Mouse (Mus musculus) thymus, adult 2 months (tissue): ENCODE data around the gene Wdr13. TPM values are rescaled to one million over a fixed set of nuclear protein-coding genes. Genes with fewer than 3 reads are reported as not detected.

ENCODE experiments used
- DNase-seq: peaks from one replicate; pipeline ENCODE4 v3.0.0; 2021
- H3K27ac ChIP-seq: fragments of 200-500 bp; 2 replicates; pipeline ENCODE4 v1.5.1; 2012; ENCODE audit warnings: low read length, control low read depth; ENCODE audit not compliant: control insufficient read depth, insufficient read depth
- H3K27me3 ChIP-seq: fragments of 200-500 bp; 2 replicates; pipeline ENCODE4 v1.6.1; 2012; ENCODE audit warnings: mild to moderate bottlenecking, low read length, moderate library complexity, mixed read lengths; ENCODE audit not compliant: control insufficient read depth, insufficient read depth
- H3K36me3 ChIP-seq: fragments of 200-500 bp; 2 replicates; pipeline ENCODE4 v1.6.1; 2012; ENCODE audit warnings: mild to moderate bottlenecking, low read length, moderate library complexity; ENCODE audit not compliant: control insufficient read depth, insufficient read depth
- H3K4me1 ChIP-seq: fragments of 200-500 bp; replicated peaks from 2 replicates; pipeline ENCODE4 v1.6.1; 2012; ENCODE audit warnings: low read length; ENCODE audit not compliant: control insufficient read depth, insufficient read depth
- H3K4me3 ChIP-seq: fragments of 200-500 bp; 2 replicates; pipeline ENCODE4 v1.5.1; 2012; ENCODE audit warnings: mild to moderate bottlenecking, low read length, control low read depth, moderate library complexity; ENCODE audit not compliant: control insufficient read depth, insufficient read depth
- CTCF ChIP-seq: fragments of 200-500 bp; IDR thresholded peaks from 2 replicates; pipeline ENCODE4 v1.5.1; 2012; ENCODE audit warnings: mild to moderate bottlenecking, control low read depth, low read length, moderate library complexity, borderline replicate concordance; ENCODE audit not compliant: control insufficient read depth, poor library complexity, insufficient read depth; ENCODE audit errors: extremely low read depth
- POLR2A ChIP-seq: fragments of 200-500 bp; IDR thresholded peaks from 2 replicates; pipeline ENCODE4 v1.6.1; 2012; ENCODE audit warnings: mild to moderate bottlenecking, low read length, control low read depth, moderate library complexity; ENCODE audit not compliant: control insufficient read depth, poor library complexity, insufficient read depth; ENCODE audit errors: extremely low read depth
- WGBS: fragments of 180-500 bp; shearing (Covaris S2); methylation state at CpG from one replicate; pipeline ENCODE4 v1.1.7; 2018; 5-methylcytosine and 5-hydroxymethylcytosine counted together
- polyA plus RNA-seq: library from polyadenylated mRNA; depleted of rRNA; stranded (reverse); fragments of >200 nt; gene quantifications from 2 replicates; pipeline ENCODE4 v1.2.3, GENCODE M21; 2012; rRNA removed

The Wdr13 gene
- polyA plus RNA-seq, 1 experiment, result 141 TPM

- DNase-seq, result peak; percentile 86
- peaks cover 5% of the 10 kb centered on the region for H3K4me1 ChIP-seq
- WGBS, result under 1% methylated on average over 46 of the region's 46 CpGs
- H3K27me3 ChIP-seq, result no peaks in the 10 kb centered on the region
- no peak for TF ChIP-seq CTCF
- TF ChIP-seq POLR2A, result no peak
- peak within 1 kb of the TSS; percentile 46; the same call in 1 of the 2 replicates for H3K27ac ChIP-seq
- peaks cover 13% of the 10 kb centered on the region for H3K36me3 ChIP-seq
- peak within 1 kb of the TSS; percentile 63 for H3K4me3 ChIP-seq
Measured at GRCm38 (mm10) chrX:8074430-8075014, 58.2 kb downstream of the Wdr13 start, which contains the start of gene Suv39h1. TSS of gene Suv39h1 (minus strand) at chrX:8074760.

DNA sequence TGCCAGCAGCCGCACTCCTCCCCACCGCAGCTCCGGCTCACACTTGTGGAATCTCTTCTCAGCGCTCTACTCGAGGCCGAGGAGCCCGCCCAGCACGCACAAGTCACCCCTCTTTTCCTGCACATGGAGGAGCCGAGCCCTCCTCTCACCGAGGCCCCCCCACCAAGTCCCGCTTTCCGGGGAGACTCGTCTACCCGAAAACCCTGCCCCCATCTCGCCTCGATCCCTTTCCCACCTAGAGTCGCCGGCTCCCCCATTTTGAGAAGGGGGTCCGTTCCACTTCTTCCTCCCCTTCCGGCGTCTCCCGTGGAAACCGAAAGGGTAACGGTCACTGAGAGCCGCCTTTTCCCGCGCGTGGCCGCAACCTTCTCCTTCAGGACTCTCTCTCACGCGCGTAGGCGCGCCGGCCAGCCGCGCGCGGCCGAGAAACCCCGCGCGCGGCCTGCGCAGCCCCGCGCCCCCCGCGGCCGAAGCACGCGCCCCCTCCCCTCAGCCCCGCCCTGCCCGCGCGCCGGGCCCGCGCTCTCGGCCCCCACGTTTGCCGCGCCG is 58.7 kb downstream of the Wdr13 start:
- under 1% methylated on average over 54 of the region's 64 CpGs for WGBS

More for the DNA sequence above, 58.7 kb downstream of the Wdr13 start:
- Histone ChIP-seq H3K27ac (peak overlapping the region; percentile 46; the same call in 1 of the 2 replicates), H3K4me1 (peaks cover 5% of the 10 kb centered on the region), H3K27me3 (no peaks in the 10 kb centered on the region), H3K36me3 (peaks cover 13% of the 10 kb centered on the region), H3K4me3 (peak overlapping the region; percentile 63)
- DNase-seq, result peak; percentile 53
- TF ChIP-seq CTCF (no peak), POLR2A (no peak)

Other genes starting within 250 kb of the Wdr13 start
- 81.7 and 100 TPM in 2 replicates for gene Slc35a2, start 248.9 kb downstream of the Wdr13 start, polyA plus RNA-seq
- 101 and 109 TPM in 2 replicates for gene Pqbp1, start 233.6 kb downstream of the Wdr13 start, polyA plus RNA-seq
- gene Timm17b, start 233.5 kb downstream of the Wdr13 start, polyA plus RNA-seq, result 66.8 and 74.8 TPM in 2 replicates
- not detected in 2 replicates for gene Gm10491, start 225.1 kb downstream of the Wdr13 start, polyA plus RNA-seq
- gene Gm10490, start 223.3 kb downstream of the Wdr13 start, polyA plus RNA-seq, result not detected in 2 replicates
- 0.14 and 0.15 TPM in 2 replicates for gene Pcsk1n, start 213.1 kb downstream of the Wdr13 start, polyA plus RNA-seq
- gene Eras, start 204.3 kb downstream of the Wdr13 start, polyA plus RNA-seq, result not detected in 2 replicates
- gene Hdac6, start 185.0 kb downstream of the Wdr13 start, polyA plus RNA-seq, result 31.0 and 32.0 TPM in 2 replicates
- 2.7 and 2.9 TPM in 2 replicates for gene Gata1, start 154.8 kb downstream of the Wdr13 start, polyA plus RNA-seq
- not detected in 2 replicates for gene Glod5, start 114.4 kb downstream of the Wdr13 start, polyA plus RNA-seq
- 69.4 and 74.6 TPM in 2 replicates for gene Suv39h1, start 58.1 kb downstream of the Wdr13 start, polyA plus RNA-seq
- gene Was, start 42.4 kb downstream of the Wdr13 start, polyA plus RNA-seq, result 88.5 and 102 TPM in 2 replicates
- gene Rbm3, start 13.0 kb upstream of the Wdr13 start, polyA plus RNA-seq, result 220 and 225 TPM in 2 replicates
- 35.0 and 36.3 TPM in 2 replicates for gene Tbc1d25, start 43.3 kb upstream of the Wdr13 start, polyA plus RNA-seq
- gene Ebp, start 60.6 kb upstream of the Wdr13 start, polyA plus RNA-seq, result 71.1 and 98.2 TPM in 2 replicates
- 4.7 and 5.3 TPM in 2 replicates for gene Porcn, start 73.6 kb upstream of the Wdr13 start, polyA plus RNA-seq
- 50.2 and 50.9 TPM in 2 replicates for gene Ftsj1, start 119.5 kb upstream of the Wdr13 start, polyA plus RNA-seq
- gene Slc38a5, start 138.2 kb upstream of the Wdr13 start, polyA plus RNA-seq, result 0.27 and 0.36 TPM in 2 replicates
- gene Ssxb10, start 194.5 kb upstream of the Wdr13 start, polyA plus RNA-seq, result not detected in 2 replicates
- not detected in 2 replicates for gene Ssxb9, start 234.1 kb upstream of the Wdr13 start, polyA plus RNA-seq